Mouse (Mus musculus): ENCODE results near the gene Atg4d.

DNA sequence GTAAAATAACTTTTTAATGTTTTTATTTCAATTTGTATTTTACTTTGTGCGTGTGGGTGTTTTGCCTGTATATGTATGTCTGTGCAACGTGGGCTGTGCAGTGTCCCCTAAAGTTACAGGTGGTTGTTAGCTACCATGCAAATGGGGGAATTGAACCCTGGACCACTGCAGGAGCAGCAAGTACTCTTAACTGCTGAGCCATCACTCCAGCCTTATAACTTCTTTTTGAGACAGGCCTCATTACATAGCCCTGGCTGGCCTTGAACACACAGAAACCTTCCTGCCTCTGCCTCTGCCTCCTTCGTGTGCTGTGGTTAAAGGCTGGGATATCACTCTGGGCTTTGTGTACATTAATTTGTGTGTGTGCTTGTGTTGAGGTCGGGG is 25.6 kb upstream of the Atg4d start:
- TF ChIP-seq CTCF (IDR thresholded peaks at IDR 0.05) (no peak), POLR2A (IDR thresholded peaks at IDR 0.05; ENCODE audit: insufficient read depth, low read depth, low read length) (no peak), EP300 (IDR thresholded peaks at IDR 0.05; ENCODE audit: insufficient read depth, low read depth, low read length) (no peak)
